Mouse (Mus musculus) retina, postnatal 1 day (tissue): Measurements from ENCODE around the gene Pkp2.

ENCODE experiments used
- DNase-seq: peaks from one replicate; pipeline ENCODE4 v3.0.0-alpha.2; 2012

Gene Pkp2

DNA sequence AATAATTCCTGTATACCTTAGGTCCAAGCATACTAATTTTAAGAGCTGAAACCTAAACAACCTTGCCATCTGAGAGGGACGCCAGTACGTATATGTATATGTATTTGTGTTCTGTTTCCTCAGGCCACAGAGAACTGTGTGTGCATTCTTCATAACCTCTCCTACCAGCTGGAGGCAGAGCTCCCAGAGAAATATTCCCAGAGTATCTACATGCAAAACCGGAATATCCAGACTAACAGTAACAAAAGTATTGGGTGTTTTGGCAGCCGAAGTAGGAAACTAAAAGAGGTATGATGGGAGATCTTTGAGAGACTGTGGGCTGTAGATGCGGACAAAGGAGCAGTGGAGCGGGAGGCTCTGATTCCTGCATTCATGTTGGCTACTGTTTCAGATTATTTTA lies 48.4 kb downstream of the Pkp2 start:
- DNase-seq: no peak

DNA sequence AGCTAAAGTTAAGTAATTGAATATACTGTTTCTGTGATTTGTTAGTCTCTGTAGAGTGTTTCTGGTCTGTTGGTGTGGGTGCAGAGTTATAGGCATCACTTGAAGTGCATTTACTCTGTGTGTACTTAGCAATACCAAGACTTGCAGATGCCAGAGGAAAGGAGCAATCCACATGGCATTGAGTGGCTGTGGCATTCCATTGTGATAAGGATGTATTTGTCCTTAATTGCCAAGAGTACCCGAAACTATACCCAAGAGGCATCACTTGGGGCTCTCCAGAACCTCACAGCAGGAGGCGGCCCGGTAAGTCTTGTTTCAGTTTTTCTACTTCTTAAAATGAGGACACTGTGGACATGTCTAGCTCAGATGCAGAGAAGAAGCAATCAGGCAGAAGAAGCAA lies 49.3 kb downstream of the Pkp2 start:
- DNase-seq: no peak

DNA sequence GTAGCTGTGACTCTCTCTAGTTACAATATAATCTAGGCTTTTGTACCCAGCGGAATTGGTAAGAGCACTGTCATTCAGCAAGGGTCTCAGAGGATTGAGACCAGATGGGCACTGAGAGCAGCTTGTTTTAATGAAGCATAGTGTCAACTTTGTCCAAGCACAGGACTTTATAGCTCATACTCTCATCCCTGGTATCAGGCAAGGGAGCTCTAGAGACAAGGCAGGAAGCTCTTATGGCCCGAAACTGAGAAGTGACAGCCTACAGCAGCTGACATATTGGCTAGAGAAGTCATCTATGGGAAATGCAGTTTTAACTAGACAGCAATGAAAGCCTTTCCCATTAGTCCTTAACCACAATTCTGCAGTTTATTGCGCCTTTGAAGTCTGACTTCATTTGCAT lies 59.9 kb downstream of the Pkp2 start:
- DNase-seq: no peak

DNA sequence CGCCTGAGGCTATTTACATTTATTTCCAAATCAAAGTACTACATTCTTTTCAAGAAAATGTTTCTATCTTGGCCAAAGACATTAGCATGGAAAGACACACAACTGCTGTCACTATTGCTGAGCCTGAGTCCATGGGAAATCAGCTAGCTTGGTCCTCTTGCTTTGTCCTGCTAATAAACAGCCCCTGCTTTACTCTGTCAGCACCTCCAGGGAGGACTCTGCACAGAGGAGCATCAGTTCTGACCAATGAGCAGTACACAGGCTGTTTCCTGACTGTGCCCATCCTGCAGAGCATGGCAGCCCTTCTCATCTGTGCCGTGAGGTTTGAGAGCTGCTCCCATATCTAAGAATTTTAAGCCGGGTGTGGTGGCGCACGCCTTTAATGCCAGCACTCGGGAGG lies 60.6 kb downstream of the Pkp2 start:
- DNase-seq: no peak

DNA sequence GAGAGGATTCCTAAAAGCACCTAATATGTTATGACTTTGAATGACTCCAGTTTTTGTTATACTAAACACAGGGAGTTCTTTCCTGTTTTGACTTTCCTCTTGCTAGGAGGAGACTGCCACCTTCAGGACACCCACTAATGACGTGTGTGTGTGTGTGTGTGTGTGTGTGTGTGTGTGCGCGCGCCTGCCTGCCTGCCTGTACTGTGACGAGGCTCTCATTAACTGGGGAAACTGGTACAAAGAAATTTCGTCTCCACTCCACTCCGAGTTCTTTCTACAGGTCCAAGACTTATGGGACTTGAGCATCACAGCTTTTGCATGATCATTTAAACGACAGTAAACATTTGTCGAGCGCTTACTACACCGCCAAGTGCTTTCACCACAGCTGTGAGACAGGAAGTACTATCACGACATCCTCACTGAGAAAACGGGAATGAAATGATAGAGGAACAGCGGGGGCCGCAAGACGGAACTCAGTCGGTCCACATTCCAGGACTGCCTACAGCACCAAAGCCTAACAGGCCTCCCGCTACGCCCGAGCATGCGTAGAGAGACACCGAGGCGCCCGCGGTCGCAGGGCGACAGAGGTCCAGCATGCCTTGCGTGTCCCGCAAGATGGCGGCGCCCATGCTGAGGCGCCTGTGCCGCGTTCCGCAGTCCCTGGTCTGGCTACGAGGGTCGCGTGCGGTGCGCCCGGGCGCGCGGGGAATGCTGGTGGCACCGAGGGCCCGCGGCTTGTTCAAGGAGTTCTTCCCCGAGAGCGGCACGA lies 89.4 kb downstream of the Pkp2 start, which contains the start of gene Yars2:
Gene Yars2, plus strand, starts transcription at position 597 of the 769 bp plus-strand sequence.
- peak; percentile 95 for DNase-seq

DNA sequence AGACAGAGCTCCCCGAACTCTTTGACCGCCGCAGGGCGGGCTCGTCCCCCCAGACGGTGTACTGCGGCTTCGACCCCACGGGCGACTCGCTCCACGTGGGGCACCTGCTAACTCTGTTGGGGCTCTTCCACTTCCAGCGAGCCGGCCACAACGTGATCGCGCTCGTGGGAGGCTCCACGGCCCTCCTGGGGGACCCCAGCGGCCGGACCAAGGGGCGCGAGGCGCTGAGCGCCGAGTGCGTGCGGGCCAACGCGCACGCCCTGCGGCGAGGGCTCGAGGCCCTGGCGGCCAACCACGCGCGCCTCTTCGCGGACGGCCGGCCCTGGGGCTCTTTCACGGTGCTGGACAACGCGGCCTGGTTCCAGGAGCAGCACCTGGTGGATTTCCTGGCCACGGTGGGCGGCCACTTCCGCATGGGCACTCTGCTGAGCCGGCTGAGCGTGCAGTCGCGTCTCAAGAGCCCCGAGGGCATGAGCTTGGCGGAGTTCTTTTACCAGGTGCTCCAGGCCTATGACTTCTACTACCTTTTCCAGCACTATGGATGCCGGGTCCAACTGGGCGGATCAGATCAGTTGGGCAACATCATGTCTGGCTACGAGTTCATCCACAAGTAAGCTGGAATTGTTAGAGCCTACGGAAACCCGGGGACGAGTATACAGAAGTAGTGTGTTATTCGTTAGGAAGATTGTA lies 90.2 kb downstream of the Pkp2 start:
- no peak for DNase-seq

DNA sequence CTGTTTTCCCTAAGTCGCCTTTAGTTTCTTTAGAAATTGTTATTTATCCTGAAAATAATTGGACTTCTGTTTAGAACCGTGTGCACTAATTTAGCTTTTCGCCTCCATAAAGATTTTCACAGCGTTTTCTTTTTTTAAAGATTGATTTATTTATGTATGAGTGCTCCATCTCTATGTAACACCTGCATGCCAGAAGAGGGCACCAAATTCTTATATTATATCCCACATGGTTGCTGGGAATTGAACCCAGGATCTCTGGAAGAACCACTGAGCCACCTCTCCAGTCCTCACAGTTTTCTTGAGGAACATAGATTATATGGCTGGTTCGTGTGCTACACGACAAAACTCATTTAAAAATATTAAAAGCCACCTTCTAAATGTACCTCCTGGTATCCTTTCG lies 90.8 kb downstream of the Pkp2 start:
- DNase-seq: peak; percentile 24

DNA sequence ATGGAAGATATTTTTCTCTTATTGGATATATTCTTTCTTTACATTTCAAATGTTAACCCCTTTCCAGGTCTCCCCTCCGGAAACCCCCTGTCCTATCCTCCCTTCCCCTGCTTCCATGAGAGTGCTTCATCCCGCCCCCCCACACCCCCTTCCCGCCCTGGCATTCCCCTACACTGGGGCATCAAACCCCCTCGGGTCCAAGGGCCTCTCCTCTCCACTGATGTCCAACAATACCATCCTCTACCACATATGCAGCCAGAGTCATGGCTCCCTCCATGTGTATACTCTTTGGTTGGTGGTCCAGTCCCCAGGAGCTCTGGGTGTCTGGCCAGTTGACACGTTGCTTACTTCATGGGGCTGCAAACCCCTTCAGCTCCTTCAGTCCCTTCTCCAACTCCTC lies 98.2 kb downstream of the Pkp2 start:
- no peak for DNase-seq
